Comparison of ENCODE assay signal across 8 mouse cellular contexts in genomic region chr4:129608426-129609025, GRCm38 (mm10). TPM values are rescaled to one million over a fixed set of nuclear protein-coding genes. Genes with fewer than 3 reads are reported as not detected.
A peak's percentile ranks its signal among the peaks of the same experiment; 100 is the strongest.
DNase-seq lines count a peak whose midpoint lies in the region; ATAC-seq and TF ChIP-seq lines count a peak whose summit lies in the region.

No protein-coding gene starts in this region.

- no peak overlapping the region; the same call in 1 of the 2 replicates for H3K9ac ChIP-seq in forebrain, postnatal 0 days
- no peak overlapping the region for H3K9ac ChIP-seq in hindbrain, embryonic 11.5 days (ENCODE audit: low read depth, low read length)

- no peak for TF ChIP-seq POLR2A in cerebellum, adult 2 months (IDR thresholded peaks at IDR 0.05; ENCODE audit: borderline replicate concordance, insufficient read depth, low read length)

- H3K36me3 ChIP-seq in forebrain, postnatal 0 days (ENCODE audit: insufficient read depth): peaks cover 36% of the 10 kb centered on the region
- H3K36me3 ChIP-seq in hindbrain, embryonic 11.5 days (ENCODE audit: control insufficient read depth, insufficient read depth, low read length): 0 out of 2 replicates have a peak, but pooled peaks cover 3% of the 10 kb centered on the region

- H3K4me1 ChIP-seq in cerebellum, adult 2 months (ENCODE audit: control insufficient read depth, insufficient read depth, low read length): peaks cover 7% of the 10 kb centered on the region; the same call in 1 of the 2 replicates
- no peaks in the 10 kb centered on the region for H3K4me1 ChIP-seq in forebrain, postnatal 0 days (ENCODE audit: insufficient read depth)
- no peaks in the 10 kb centered on the region for H3K4me1 ChIP-seq in hindbrain, embryonic 11.5 days (replicated peaks; ENCODE audit: control insufficient read depth, insufficient read depth, low read length)

- H3K27ac ChIP-seq in cerebellum, adult 2 months (ENCODE audit: insufficient read depth, low read length): peak overlapping the region; percentile 59; the same call in 1 of the 2 replicates
- H3K27ac ChIP-seq in forebrain, postnatal 0 days (ENCODE audit: low read depth, low read length): peak overlapping the region; percentile 70
- H3K27ac ChIP-seq in hindbrain, embryonic 11.5 days (ENCODE audit: low read depth, low read length): no peak overlapping the region

- WGBS in cerebellum, adult 2 months: 31% methylated on average over 7 of the region's 7 CpGs
- 34% methylated on average over 7 of the region's 7 CpGs for WGBS in forebrain, postnatal 0 days
- WGBS in hindbrain, embryonic 11.5 days: 36% methylated on average over 7 of the region's 7 CpGs

- H3K4me2 ChIP-seq in forebrain, postnatal 0 days (ENCODE audit: low read depth): no peak overlapping the region
- no peak overlapping the region for H3K4me2 ChIP-seq in hindbrain, embryonic 11.5 days (replicated peaks; ENCODE audit: low read depth, low read length)

- peak; percentile 95 for ATAC-seq in forebrain, postnatal 0 days
- peak; percentile 76 for ATAC-seq in hindbrain, embryonic 11.5 days (ENCODE audit: low FRiP score)

- TF ChIP-seq CTCF in cerebellum, adult 2 months (IDR thresholded peaks at IDR 0.05; ENCODE audit: borderline replicate concordance, insufficient read depth, low read depth, low read length): peak; percentile 94
- peak; percentile 91 for TF ChIP-seq CTCF in forebrain, postnatal 0 days (IDR thresholded peaks at IDR 0.05; ENCODE audit: low read depth)

- H3K27me3 ChIP-seq in cerebellum, adult 2 months (ENCODE audit: control insufficient read depth, insufficient read depth, low read length): no peaks in the 10 kb centered on the region
- no peaks in the 10 kb centered on the region for H3K27me3 ChIP-seq in forebrain, postnatal 0 days (ENCODE audit: insufficient read depth, low read length)
- no peaks in the 10 kb centered on the region for H3K27me3 ChIP-seq in hindbrain, embryonic 11.5 days (ENCODE audit: control insufficient read depth, insufficient read depth, low read length)

- DNase-seq in MN1 (ENCODE audit: low spot score): peak; percentile 85
- DNase-seq in cerebellum, adult 2 months: peak; percentile 79 to 83
- peak; percentile 91 for DNase-seq in forebrain, postnatal 0 days
- peak; percentile 91 for DNase-seq in hindbrain, embryonic 11.5 days (ENCODE audit: low spot score)
- DNase-seq in layer of hippocampus, adult 9-11 months: peak; percentile 86
- peak; percentile 92 for DNase-seq in lung, postnatal 10 days
- peak; percentile 63 for DNase-seq in retina, adult 2 months (ENCODE audit: low read depth, low spot score)
- DNase-seq in thymus, postnatal 14 days: peak; percentile 89

- H3K4me3 ChIP-seq in cerebellum, adult 2 months (replicated peaks; ENCODE audit: insufficient read depth, low read depth, low read length): no peak overlapping the region
- no peak overlapping the region for H3K4me3 ChIP-seq in forebrain, postnatal 0 days (ENCODE audit: low read depth, low read length)
- H3K4me3 ChIP-seq in hindbrain, embryonic 11.5 days (ENCODE audit: low read depth, low read length): no peak overlapping the region

- no peaks in the 10 kb centered on the region for H3K9me3 ChIP-seq in forebrain, postnatal 0 days (ENCODE audit: low read length)
- H3K9me3 ChIP-seq in hindbrain, embryonic 11.5 days (ENCODE audit: control insufficient read depth, low read length): no peaks in the 10 kb centered on the region

RNA-seq across cellular contexts. Expression of gene Dcdc2b, which starts 5.5 kb away (rescaled TPM):
- polyA plus RNA-seq in cerebellum, adult 2 months (2012; rRNA removed): 8.8 and 10.6 TPM in 2 replicates
- total RNA-seq in forebrain, postnatal 0 days (2014; rRNA removed): 3.0 TPM in 1 of 2 replicates, not detected in the other
- polyA plus RNA-seq in forebrain, postnatal 0 days (2015; fragmentation: Nextera tagmentation; extraction: Ambion mirVana): 3.6 and 4.5 TPM in 2 replicates
- 1.6 and 2.7 TPM in 2 replicates for polyA plus RNA-seq in hindbrain, embryonic 11.5 days (2014; fragmentation: Nextera tagmentation; extraction: Ambion mirVana)

RNA-seq across cellular contexts. Expression of gene Tmem234, which starts 8.1 kb away (rescaled TPM):
- polyA plus RNA-seq in cerebellum, adult 2 months (2012; rRNA removed): 143 and 144 TPM in 2 replicates
- total RNA-seq in forebrain, postnatal 0 days (2014; rRNA removed): 151 and 155 TPM in 2 replicates
- polyA plus RNA-seq in forebrain, postnatal 0 days (2015; fragmentation: Nextera tagmentation; extraction: Ambion mirVana): 215 and 218 TPM in 2 replicates
- 177 and 195 TPM in 2 replicates for polyA plus RNA-seq in hindbrain, embryonic 11.5 days (2014; fragmentation: Nextera tagmentation; extraction: Ambion mirVana)

RNA-seq across cellular contexts. Expression of gene Eif3i, which starts 8.1 kb away (rescaled TPM):
- 231 and 232 TPM in 2 replicates for polyA plus RNA-seq in cerebellum, adult 2 months (2012; rRNA removed)
- 255 and 301 TPM in 2 replicates for total RNA-seq in forebrain, postnatal 0 days (2014; rRNA removed)
- polyA plus RNA-seq in forebrain, postnatal 0 days (2015; fragmentation: Nextera tagmentation; extraction: Ambion mirVana): 226 and 261 TPM in 2 replicates
- polyA plus RNA-seq in hindbrain, embryonic 11.5 days (2014; fragmentation: Nextera tagmentation; extraction: Ambion mirVana): 274 TPM in 2 replicates

RNA-seq across cellular contexts. Expression of gene Iqcc, which starts 10.4 kb away (rescaled TPM):
- polyA plus RNA-seq in cerebellum, adult 2 months (2012; rRNA removed): 37.1 and 40.6 TPM in 2 replicates
- total RNA-seq in forebrain, postnatal 0 days (2014; rRNA removed): 25.9 and 31.5 TPM in 2 replicates
- polyA plus RNA-seq in forebrain, postnatal 0 days (2015; fragmentation: Nextera tagmentation; extraction: Ambion mirVana): 21.4 and 24.7 TPM in 2 replicates
- polyA plus RNA-seq in hindbrain, embryonic 11.5 days (2014; fragmentation: Nextera tagmentation; extraction: Ambion mirVana): 25.3 and 25.7 TPM in 2 replicates

RNA-seq across cellular contexts. Expression of gene Ccdc28b, which starts 15.2 kb away (rescaled TPM):
- polyA plus RNA-seq in cerebellum, adult 2 months (2012; rRNA removed): 184 and 201 TPM in 2 replicates
- 89.2 and 120 TPM in 2 replicates for total RNA-seq in forebrain, postnatal 0 days (2014; rRNA removed)
- polyA plus RNA-seq in forebrain, postnatal 0 days (2015; fragmentation: Nextera tagmentation; extraction: Ambion mirVana): 144 and 146 TPM in 2 replicates
- polyA plus RNA-seq in hindbrain, embryonic 11.5 days (2014; fragmentation: Nextera tagmentation; extraction: Ambion mirVana): 77.7 and 79.6 TPM in 2 replicates
